Mouse (Mus musculus) megakaryocyte, embryonic 14.5 days (primary cell): ENCODE data around the gene Cnpy4.

Experiments
- FLI1 ChIP-seq: IDR thresholded peaks from 2 replicates; pipeline ENCODE4 v1.6.1; 2012; ENCODE audit warnings: low read length, inconsistent platforms, mixed read lengths
- GATA1 ChIP-seq: IDR thresholded peaks from 3 replicates; pipeline ENCODE4 v1.6.1; 2012; ENCODE audit warnings: mixed read lengths, low read length, inconsistent platforms, borderline replicate concordance

DNA sequence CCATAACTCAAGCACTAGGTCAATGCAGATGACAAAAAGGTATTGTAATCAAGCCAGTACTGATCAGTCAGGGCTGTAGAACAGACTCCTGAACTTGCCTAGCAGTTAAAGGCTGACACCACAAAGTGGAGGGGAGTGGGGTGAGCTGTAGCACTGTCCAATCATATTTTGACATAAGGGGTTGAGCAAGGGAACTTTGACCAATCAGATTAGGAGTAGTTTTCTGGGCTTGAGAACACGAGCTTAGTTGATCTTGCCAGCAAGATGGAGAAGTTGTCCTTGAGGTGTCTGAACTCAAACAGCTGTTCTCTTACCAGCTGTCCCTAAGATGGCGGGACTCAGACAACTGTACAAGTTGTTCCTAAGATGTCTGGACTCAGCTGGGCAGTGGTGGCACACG is 14.1 kb upstream of the Cnpy4 start:
- TF ChIP-seq GATA1 (no peak), FLI1 (no peak)
